Mouse (Mus musculus): ENCODE measurements at regions not wholly inside any gene's neighbourhood (a gene's known extent, or its start where the extent isn't known, plus 50 kb on each side); places are given as distances from the start of the nearest gene placed in this dataset.
A peak's percentile ranks its signal among the peaks of the same experiment; 100 is the strongest.
"Not testable (repeated sequence)": the region's sequence is repeated elsewhere in the genome, so short reads cannot be mapped to it uniquely, and the experiment has no call there.

- Histone ChIP-seq H3K27ac (no peak overlapping the region), H3K27me3 (ENCODE audit: control insufficient read depth, insufficient read depth, low read length) (no peaks in the 10 kb centered on the region), H3K4me1 (ENCODE audit: control insufficient read depth, insufficient read depth, low read length) (no peaks in the 10 kb centered on the region), H3K36me3 (ENCODE audit: control insufficient read depth, insufficient read depth, low read length) (no peaks in the 10 kb centered on the region), H3K79me2 (replicated peaks; ENCODE audit: control insufficient read depth, insufficient read depth, low read length) (no peaks in the 10 kb centered on the region), H3K9ac (ENCODE audit: low read depth, low read length) (no peak overlapping the region), H3K4me3 (no peak overlapping the region)
- DNase-seq, result no peak
- TF ChIP-seq POLR2A (IDR thresholded peaks at IDR 0.05; ENCODE audit: insufficient read depth, low read depth, low read length) (no peak), EP300 (IDR thresholded peaks at IDR 0.05; ENCODE audit: insufficient read depth, low read depth, low read length) (no peak), CTCF (IDR thresholded peaks at IDR 0.05) (peak; percentile 76)
- intact Hi-C loops (cut with DNase I), result loop anchor here (2.0 to 10.0 kb wide), 4 partner anchors 249 to 699 kb away; partner anchors contain the start of gene Rap2c
- 27% methylated on average over 6 of the region's 6 CpGs for WGBS
Observed at GRCm38 (mm10) chrX:50675356-50675755, 165.5 kb upstream of the Stk26 start.

GRCm38 (mm10) chrX:50657835-50658565 is 182.8 kb upstream of the Stk26 start:
- WGBS, result 33% methylated on average over 9 of the region's 9 CpGs
- Histone ChIP-seq H3K36me3 (ENCODE audit: control insufficient read depth, insufficient read depth, low read length) (no peaks in the 10 kb centered on the region), H3K79me2 (replicated peaks; ENCODE audit: control insufficient read depth, insufficient read depth, low read length) (no peaks in the 10 kb centered on the region), H3K27ac (no peak overlapping the region), H3K4me3 (no peak overlapping the region), H3K9ac (ENCODE audit: low read depth, low read length) (no peak overlapping the region), H3K27me3 (ENCODE audit: control insufficient read depth, insufficient read depth, low read length) (no peaks in the 10 kb centered on the region), H3K4me1 (ENCODE audit: control insufficient read depth, insufficient read depth, low read length) (no peaks in the 10 kb centered on the region)
- TF ChIP-seq EP300 (IDR thresholded peaks at IDR 0.05; ENCODE audit: insufficient read depth, low read depth, low read length), result 0 out of 2 replicates have a peak, but pooled peaks have one; percentile 33
- TF ChIP-seq CTCF (IDR thresholded peaks at IDR 0.05), result peak; percentile 100; the same call in 1 of the 2 replicates
- no peak for TF ChIP-seq POLR2A (IDR thresholded peaks at IDR 0.05; ENCODE audit: insufficient read depth, low read depth, low read length)
- DNase-seq, result peak; percentile 21 to 60
- intact Hi-C loops (cut with DNase I), result loop anchor here (5.0 kb wide), 1 partner anchor 719 kb away; no protein-coding TSS in a partner anchor

GRCm38 (mm10) chrX:50657180-50657834 is 183.5 kb upstream of the Stk26 start:
- Histone ChIP-seq H3K4me1 (ENCODE audit: control insufficient read depth, insufficient read depth, low read length) (no peaks in the 10 kb centered on the region), H3K36me3 (ENCODE audit: control insufficient read depth, insufficient read depth, low read length) (no peaks in the 10 kb centered on the region), H3K79me2 (replicated peaks; ENCODE audit: control insufficient read depth, insufficient read depth, low read length) (no peaks in the 10 kb centered on the region), H3K27ac (no peak overlapping the region), H3K4me3 (no peak overlapping the region), H3K27me3 (ENCODE audit: control insufficient read depth, insufficient read depth, low read length) (no peaks in the 10 kb centered on the region), H3K9ac (ENCODE audit: low read depth, low read length) (no peak overlapping the region)
- DNase-seq, result no peak
- 63% methylated on average over 6 of the region's 6 CpGs for WGBS
- intact Hi-C loops (cut with DNase I), result loop anchor here (5.0 kb wide), 1 partner anchor 720 kb away; no protein-coding TSS in a partner anchor
- TF ChIP-seq EP300 (IDR thresholded peaks at IDR 0.05; ENCODE audit: insufficient read depth, low read depth, low read length), result no peak
- no peak for TF ChIP-seq POLR2A (IDR thresholded peaks at IDR 0.05; ENCODE audit: insufficient read depth, low read depth, low read length)
- no peak for TF ChIP-seq CTCF (IDR thresholded peaks at IDR 0.05)

- DNase-seq, result not testable (repeated sequence)
Observed at GRCm38 (mm10) chrX:50655380-50655779, 185.5 kb upstream of the Stk26 start.

GRCm38 (mm10) chrX:50641347-50641746 is 199.5 kb upstream of the Stk26 start:
- DNase-seq, result no peak
- intact Hi-C loops (cut with DNase I), result no loop called here
- H3K27ac ChIP-seq, result no peak overlapping the region
- TF ChIP-seq POLR2A (IDR thresholded peaks at IDR 0.05; ENCODE audit: insufficient read depth, low read depth, low read length) (no peak), CTCF (IDR thresholded peaks at IDR 0.05) (no peak), EP300 (IDR thresholded peaks at IDR 0.05; ENCODE audit: insufficient read depth, low read depth, low read length) (no peak)
- H3K36me3 ChIP-seq (ENCODE audit: control insufficient read depth, insufficient read depth, low read length), result no peaks in the 10 kb centered on the region
- no peak overlapping the region for H3K4me3 ChIP-seq
- H3K27me3 ChIP-seq (ENCODE audit: control insufficient read depth, insufficient read depth, low read length), result no peaks in the 10 kb centered on the region
- H3K4me1 ChIP-seq (ENCODE audit: control insufficient read depth, insufficient read depth, low read length), result no peaks in the 10 kb centered on the region
- no peak overlapping the region for H3K9ac ChIP-seq (ENCODE audit: low read depth, low read length)
- 52% methylated on average over 4 of the region's 4 CpGs for WGBS
- H3K79me2 ChIP-seq (replicated peaks; ENCODE audit: control insufficient read depth, insufficient read depth, low read length), result no peaks in the 10 kb centered on the region

More at GRCm38 (mm10) chrX:50655380-50655779, 185.5 kb upstream of the Stk26 start:
- H3K4me1 ChIP-seq (ENCODE audit: control insufficient read depth, insufficient read depth, low read length); H3K36me3 ChIP-seq (ENCODE audit: control insufficient read depth, insufficient read depth, low read length); H3K79me2 ChIP-seq (replicated peaks; ENCODE audit: control insufficient read depth, insufficient read depth, low read length); H3K27ac ChIP-seq; H3K4me3 ChIP-seq; H3K27me3 ChIP-seq (ENCODE audit: control insufficient read depth, insufficient read depth, low read length); H3K9ac ChIP-seq (ENCODE audit: low read depth, low read length): not testable (repeated sequence)
- intact Hi-C loops (cut with DNase I), result loop anchor here (5.0 kb wide), 1 partner anchor 722 kb away; no protein-coding TSS in a partner anchor
- WGBS, result 93% methylated on average over 1 of the region's 1 CpGs

- WGBS, result 25% methylated on average over 6 of the region's 6 CpGs
- H3K9ac ChIP-seq (ENCODE audit: low read depth, low read length), result peak overlapping the region; percentile 64
- intact Hi-C loops (cut with DNase I), result loop anchor here (2.0 kb wide), 1 partner anchor 383 kb away; the partner anchor contains the start of gene Rap2c
- no peaks in the 10 kb centered on the region for H3K79me2 ChIP-seq (replicated peaks; ENCODE audit: control insufficient read depth, insufficient read depth, low read length)
- no peaks in the 10 kb centered on the region for H3K36me3 ChIP-seq (ENCODE audit: control insufficient read depth, insufficient read depth, low read length)
- peak overlapping the region; percentile 55 for H3K4me3 ChIP-seq
- H3K27me3 ChIP-seq (ENCODE audit: control insufficient read depth, insufficient read depth, low read length), result no peaks in the 10 kb centered on the region
- TF ChIP-seq CTCF (IDR thresholded peaks at IDR 0.05) (no peak), POLR2A (IDR thresholded peaks at IDR 0.05; ENCODE audit: insufficient read depth, low read depth, low read length) (no peak), EP300 (IDR thresholded peaks at IDR 0.05; ENCODE audit: insufficient read depth, low read depth, low read length) (no peak)
- peak overlapping the region; percentile 70 for H3K27ac ChIP-seq
- DNase-seq, result no peak
- no peaks in the 10 kb centered on the region; the same call in none of the 2 replicates for H3K4me1 ChIP-seq (ENCODE audit: control insufficient read depth, insufficient read depth, low read length)
Observed at GRCm38 (mm10) chrX:50635634-50636033, 205.2 kb upstream of the Stk26 start.
